Mouse (Mus musculus): ENCODE measurements around the gene Agps.
"Not testable (repeated sequence)": the region's sequence is repeated elsewhere in the genome, so short reads cannot be mapped to it uniquely, and the experiment has no call there.

The Agps gene

GRCm38 (mm10) chr2:75929786-75930444, 97.9 kb downstream of the Agps start:
- DNase-seq (ENCODE audit: low read depth): no peak

DNA sequence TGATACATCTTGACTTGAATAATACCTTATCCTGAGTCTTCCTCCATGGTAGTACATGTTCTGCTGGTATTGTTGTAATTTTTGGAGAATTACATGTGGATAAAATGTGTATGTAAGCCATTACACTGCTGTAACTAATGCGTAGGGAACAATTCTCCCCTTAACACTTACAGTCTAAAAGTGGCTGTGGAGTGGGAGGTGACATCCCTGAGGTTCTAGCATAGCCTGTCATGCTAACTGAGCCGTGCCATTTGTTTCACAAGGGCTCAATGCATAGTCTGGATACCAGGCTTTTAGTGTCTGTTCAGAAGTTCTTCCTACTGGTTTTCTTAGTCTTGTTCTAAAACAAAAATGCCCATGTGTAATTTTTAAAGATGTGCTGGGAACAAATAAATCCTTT, 99.0 kb downstream of the Agps start:
- no peak for DNase-seq (ENCODE audit: low read depth)

- no peak for DNase-seq (ENCODE audit: low read depth)
Observed at GRCm38 (mm10) chr2:75933541-75933940, 101.6 kb downstream of the Agps start.

DNA sequence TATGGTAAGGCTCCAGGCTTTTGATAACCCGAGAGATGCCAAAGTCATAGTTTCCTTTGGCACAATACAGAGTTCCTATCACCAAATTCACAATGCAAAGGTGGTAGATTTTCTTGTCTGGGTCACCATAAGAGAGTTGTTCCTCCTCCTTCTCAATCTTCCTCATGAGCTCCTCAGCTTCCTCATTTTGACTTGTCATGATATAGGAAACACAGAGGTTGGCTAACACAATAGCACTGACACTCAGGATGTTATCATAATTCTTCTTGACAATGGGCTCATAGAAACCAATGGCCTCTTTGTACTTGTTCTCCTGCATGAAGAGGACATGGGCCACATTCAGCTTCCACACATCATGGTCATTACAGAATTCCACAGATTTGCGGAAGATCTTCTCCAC, 104.7 kb downstream of the Agps start:
- not testable (repeated sequence) for DNase-seq (ENCODE audit: low read depth)

- DNase-seq (ENCODE audit: low read depth): peak; percentile 12
Observed at GRCm38 (mm10) chr2:75937520-75938116, 105.6 kb downstream of the Agps start.

DNA sequence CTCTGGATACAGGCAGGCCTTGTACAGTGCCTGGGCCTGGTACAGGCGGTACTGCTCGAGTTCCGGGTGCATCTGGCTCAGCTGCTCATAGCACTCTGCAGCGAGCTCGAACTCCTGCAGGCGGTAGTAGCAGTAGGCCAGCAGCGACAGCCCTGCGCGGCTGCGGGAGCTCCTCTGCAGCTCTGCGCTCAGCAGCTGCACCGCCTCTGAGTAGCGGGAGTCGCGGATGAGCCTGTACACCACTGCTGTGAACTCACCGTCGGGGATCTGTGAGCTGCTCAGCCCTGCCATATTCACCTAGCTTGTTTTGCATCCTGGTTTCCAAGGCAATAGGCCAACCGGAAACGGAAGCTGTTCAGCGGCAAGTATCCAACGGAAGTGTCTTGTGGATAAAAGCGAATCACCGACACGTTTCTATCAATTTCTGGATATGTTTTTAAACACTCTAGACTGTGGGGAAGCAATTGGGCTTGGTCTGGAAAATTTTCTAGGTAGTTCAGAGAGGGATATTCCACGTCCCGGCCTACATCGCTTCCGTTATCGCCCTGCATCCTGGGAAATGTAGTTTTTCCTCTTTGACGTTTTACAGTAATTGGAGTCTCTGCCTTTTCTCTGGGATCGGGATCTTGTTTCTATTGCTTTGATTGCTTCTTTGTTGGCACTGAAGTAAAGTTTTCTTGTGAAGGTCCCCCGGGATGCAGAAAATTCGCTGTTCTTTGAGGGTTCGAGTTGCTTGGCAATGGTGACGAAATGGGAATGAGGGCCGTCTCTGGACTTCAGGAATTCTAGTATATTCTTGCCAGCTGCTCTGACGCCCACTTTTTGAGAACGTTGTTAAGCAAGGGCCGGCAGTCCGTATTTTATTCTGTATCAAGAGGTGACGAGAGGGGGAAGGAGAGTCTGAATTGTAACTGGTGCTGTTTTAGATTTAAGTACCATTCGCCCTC, 106.4 kb downstream of the Agps start, which contains the start of gene Ttc30b:
Ttc30b (minus strand) TSS at position 469 of the 947 bp plus-strand sequence.
- peak; percentile 89 for DNase-seq (ENCODE audit: low read depth)

- DNase-seq (ENCODE audit: low read depth): no peak
Observed at GRCm38 (mm10) chr2:75950685-75951084, 118.7 kb downstream of the Agps start.

DNA sequence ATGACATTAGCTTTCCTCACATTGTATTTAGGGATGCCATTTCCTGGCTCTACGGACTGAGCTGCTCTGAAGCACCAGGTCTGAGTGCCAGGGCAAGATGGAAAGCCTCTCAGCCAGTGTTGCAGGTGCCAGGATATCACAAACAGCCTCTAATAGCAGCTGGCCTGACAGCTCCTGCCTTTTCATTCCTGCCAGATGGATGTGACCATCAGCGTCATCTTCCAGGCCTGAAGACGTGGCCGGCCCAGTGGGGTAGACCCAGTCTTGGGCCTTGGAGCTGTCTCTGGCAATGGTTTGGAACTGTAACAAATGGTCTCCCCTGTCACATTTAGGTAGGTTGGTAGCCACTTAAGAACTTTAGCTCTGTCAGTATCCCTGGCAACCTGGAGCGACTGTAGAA, 121.3 kb downstream of the Agps start:
- no peak for DNase-seq (ENCODE audit: low read depth)

DNA sequence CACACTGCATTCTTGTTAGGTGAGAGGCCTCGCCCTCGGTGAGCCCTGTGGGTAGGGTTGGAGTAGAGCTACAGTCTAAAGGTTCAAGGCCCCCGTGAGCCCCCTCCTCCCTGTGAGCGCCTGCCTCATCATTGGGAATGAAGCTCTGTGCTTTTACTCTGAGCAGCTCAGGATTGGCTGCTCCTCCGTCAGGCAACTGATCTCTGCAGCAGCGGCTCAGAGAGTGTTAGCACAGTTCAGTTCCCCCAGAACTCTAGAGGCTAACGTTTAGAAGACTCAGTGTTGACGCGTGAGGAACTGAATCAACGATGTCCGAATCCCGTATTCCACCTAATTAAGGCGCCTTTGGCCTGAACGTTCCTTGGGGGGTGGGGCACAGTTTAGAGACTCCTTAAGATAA, 123.7 kb downstream of the Agps start:
- no peak for DNase-seq (ENCODE audit: low read depth)

DNA sequence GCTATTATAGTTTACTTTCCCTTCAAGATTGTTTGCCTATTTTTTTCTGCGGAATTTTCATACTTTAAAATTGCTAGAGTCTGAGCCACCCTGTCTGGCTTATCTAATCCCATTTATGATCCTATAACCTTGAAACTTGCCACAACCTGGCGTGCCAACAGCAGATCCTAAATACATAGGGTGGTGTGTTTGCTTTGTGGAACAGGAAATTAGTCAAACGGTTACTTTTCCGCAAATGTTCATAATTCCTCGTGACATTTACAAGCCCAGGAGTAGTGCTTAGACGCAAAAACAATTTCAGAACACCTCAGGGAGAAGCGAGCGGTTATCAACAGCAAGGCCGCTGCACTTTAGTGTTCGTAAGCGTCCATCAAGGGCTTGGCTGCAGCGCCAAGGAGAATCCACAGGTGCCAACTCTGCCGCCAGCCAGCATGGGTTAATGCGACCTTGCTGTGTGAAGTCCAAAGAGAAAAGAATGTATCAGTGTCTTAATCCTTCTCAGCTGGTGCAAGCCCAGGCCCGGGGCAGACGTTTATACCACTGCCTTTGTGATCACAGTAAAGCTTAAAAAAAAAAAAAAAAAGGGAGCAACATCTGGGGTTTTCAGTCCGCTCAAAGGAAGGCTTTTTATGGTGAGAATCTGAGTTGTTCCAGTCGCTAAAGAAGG, 127.3 kb downstream of the Agps start:
- DNase-seq (ENCODE audit: low read depth): no peak

- no peak for DNase-seq (ENCODE audit: low read depth)
Observed at GRCm38 (mm10) chr2:75959850-75960365, 127.9 kb downstream of the Agps start.

DNA sequence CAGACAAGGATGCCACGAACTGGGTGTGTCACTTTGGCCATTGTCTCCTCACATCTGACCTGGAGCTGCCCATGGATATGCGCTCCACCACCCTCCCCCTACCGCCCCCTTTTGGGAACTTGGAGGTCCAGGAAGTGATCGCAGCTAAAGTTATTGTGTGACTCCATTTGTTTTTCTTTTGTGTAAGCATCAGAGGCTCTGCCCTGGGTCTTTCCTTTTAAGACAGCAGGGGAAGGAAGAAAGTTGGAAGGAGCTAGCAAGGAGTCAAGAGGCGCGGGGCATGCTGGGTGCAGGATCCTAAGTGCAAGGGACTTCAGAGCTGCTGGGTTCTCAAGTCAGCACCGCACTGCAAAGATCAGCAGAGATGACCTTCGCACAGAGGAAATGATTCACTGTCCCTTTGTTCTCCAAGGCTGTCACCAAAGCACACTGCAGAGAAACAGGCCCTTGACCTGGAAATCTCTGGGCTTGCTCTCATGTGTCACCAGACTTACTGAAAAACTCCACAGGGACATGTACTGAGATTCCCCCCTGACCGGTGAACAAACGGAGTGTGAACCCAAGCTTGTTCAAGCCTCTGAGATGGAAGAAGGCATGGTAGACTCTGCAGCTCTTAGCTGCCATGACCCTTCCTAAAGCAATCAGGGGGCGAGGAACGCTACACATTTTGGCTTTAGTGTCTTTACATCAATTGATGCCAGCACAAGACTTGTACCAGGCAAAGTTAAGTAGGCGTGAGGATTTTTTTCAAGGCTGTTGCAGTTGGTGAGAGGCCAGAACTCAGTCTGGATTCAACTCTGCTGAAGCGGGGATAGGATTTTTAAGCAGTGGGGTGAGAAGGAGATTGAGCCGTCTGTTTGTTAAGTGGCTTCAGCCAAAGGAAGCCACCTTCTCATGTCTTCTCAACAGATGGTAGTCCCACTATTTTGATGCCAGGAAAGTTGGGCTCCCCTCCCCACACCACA, 128.7 kb downstream of the Agps start:
- no peak for DNase-seq (ENCODE audit: low read depth)

GRCm38 (mm10) chr2:75963211-75963840, 131.3 kb downstream of the Agps start:
- DNase-seq (ENCODE audit: low read depth): no peak

DNA sequence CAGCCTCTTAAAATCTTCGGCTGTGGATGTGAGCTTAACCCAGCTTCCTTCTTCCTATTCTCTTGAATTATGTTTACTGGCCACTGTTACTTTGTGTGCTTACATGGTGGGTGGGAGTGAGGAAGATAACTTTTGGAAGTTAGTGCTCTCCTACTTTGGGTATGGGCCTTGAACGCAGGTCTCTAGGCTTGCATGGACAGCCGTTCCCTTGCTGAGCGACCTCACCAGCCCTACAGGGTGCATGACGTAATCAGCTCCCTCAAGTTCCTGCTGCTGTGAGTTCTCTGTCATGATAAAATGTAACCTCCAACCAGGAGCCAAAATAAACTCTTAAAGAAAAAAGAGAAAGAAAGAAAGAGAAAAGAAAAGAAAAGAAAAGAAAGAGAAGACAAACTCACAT, 132.1 kb downstream of the Agps start:
- no peak for DNase-seq (ENCODE audit: low read depth)

DNA sequence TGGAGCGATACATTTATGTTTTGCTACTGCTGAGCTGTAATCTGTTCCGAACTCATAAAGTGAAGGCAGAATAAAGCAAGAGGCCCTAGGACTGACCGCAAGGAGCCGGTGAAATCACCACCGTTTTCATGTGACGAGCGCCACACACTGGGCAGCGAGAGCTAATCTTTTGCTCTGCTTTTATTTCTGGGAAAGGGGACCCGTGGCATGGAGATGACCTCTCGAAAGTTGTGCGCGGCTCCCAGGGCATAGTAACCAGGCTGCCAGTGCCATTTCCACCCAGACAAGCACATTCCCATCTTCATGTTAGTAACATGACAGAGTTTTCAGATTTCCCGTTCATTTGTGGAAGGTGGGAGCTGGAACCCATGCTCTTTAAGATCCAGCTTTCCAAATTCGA, 132.5 kb downstream of the Agps start:
- peak; percentile 39 for DNase-seq (ENCODE audit: low read depth)

- peak; percentile 81 for DNase-seq (ENCODE audit: low read depth)
Observed at GRCm38 (mm10) chr2:75964972-75965371, 133.0 kb downstream of the Agps start.

GRCm38 (mm10) chr2:75974131-75974530, 142.2 kb downstream of the Agps start:
- no peak for DNase-seq (ENCODE audit: low read depth)

DNA sequence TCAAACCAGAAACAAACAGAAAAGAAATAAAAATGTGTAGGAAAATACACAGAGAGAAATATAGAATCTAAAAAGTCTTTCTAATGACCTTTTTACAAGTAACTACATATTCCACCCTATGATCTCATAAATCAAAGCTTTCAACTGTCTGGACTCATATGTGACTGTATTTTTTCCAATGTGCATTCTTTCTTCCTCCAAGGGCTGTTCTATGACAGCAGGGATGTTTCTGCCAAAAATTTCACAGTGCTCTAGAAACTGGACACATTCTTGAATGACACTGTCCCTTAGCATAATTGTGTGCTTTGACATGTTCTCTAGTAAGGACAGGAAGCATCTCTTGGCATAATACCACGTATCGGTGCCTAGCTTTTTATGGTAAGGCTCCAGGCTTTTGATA, 144.1 kb downstream of the Agps start:
- DNase-seq (ENCODE audit: low read depth): not testable (repeated sequence)

DNA sequence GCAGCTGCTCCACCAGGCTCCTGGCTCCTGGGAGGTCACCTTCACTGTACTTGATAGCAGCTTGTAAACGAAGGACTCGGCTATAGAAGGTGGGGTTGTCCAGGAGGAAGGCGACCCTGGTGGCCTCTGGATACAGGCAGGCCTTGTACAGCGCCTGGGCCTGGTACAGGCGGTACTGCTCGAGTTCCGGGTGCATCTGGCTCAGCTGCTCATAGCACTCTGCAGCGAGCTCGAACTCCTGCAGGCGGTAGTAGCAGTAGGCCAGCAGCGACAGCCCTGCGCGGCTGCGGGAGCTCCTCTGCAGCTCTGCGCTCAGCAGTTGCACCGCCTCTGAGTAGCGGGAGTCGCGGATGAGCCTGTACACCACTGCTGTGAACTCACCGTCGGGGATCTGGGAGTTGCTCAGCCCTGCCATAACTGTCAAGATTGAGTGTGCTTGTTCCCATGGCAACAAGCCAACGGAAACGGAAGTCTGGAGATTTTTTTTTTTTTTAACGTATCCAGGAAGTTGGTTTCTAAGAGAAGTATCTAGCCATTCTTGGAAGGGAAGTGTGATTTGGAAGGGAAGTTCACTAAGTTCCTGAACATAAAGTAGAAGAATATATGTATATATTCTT, 145.9 kb downstream of the Agps start, which contains the start of gene Ttc30a2:
Ttc30a2 (minus strand) TSS at position 419 of the 617 bp plus-strand sequence.
- peak; percentile 30 for DNase-seq (ENCODE audit: low read depth)
